Mouse (Mus musculus) liver, embryonic 15.5 days (tissue): ENCODE measurements around the gene Aknad1. TPM values are rescaled to one million over a fixed set of nuclear protein-coding genes. Genes with fewer than 3 reads are reported as not detected.

ENCODE experiments used
- ATAC-seq: fragments of 200-750 bp; cut with Nextera tagmentation; 2 replicates; pipeline ENCODE4 v1.8.0; 2017; ENCODE audit warnings: moderate number of reproducible peaks, mild to moderate bottlenecking, moderate library complexity; ENCODE audit not compliant: insufficient read depth
- H3K27ac ChIP-seq: fragments of 300-500 bp; sonication (generic); replicated peaks from 2 replicates; pipeline ENCODE4 v1.5.1; 2015; ENCODE audit warnings: mild to moderate bottlenecking, inconsistent platforms
- H3K27me3 ChIP-seq: fragments of 300-500 bp; sonication (generic); 2 replicates; pipeline ENCODE4 v1.6.1; 2015; ENCODE audit warnings: mild to moderate bottlenecking, inconsistent platforms
- H3K36me3 ChIP-seq: fragments of 300-500 bp; sonication (generic); replicated peaks from 2 replicates; pipeline ENCODE4 v1.6.1; 2015; ENCODE audit warnings: moderate library complexity, mild to moderate bottlenecking, inconsistent platforms
- H3K4me1 ChIP-seq: fragments of 300-500 bp; sonication (generic); replicated peaks from 2 replicates; pipeline ENCODE4 v1.6.1; 2015; ENCODE audit warnings: inconsistent platforms
- H3K4me2 ChIP-seq: fragments of 300-500 bp; sonication (generic); 2 replicates; pipeline ENCODE4 v1.6.1; 2015; ENCODE audit warnings: moderate library complexity, mild to moderate bottlenecking, inconsistent platforms
- H3K4me3 ChIP-seq: fragments of 300-500 bp; sonication (generic); replicated peaks from 2 replicates; pipeline ENCODE4 v1.5.1; 2015; ENCODE audit warnings: mild to moderate bottlenecking, inconsistent platforms
- H3K9ac ChIP-seq: fragments of 300-500 bp; sonication (generic); 2 replicates; pipeline ENCODE4 v1.6.1; 2015; ENCODE audit warnings: moderate library complexity, mild to moderate bottlenecking, inconsistent platforms
- H3K9me3 ChIP-seq: fragments of 300-500 bp; sonication (generic); replicated peaks from 2 replicates; pipeline ENCODE4 v1.6.1; 2016; ENCODE audit warnings: inconsistent platforms
- WGBS: fragments of 180-500 bp; shearing (Covaris S2); methylation state at CpG from one replicate; pipeline ENCODE4 v1.1.7; 2015; ENCODE audit warnings: mixed read lengths; ENCODE audit not compliant: insufficient replicate concordance; 5-methylcytosine and 5-hydroxymethylcytosine counted together
- polyA plus RNA-seq: library from polyadenylated mRNA; unstranded; fragments of >200 nt; fragmentation: Nextera tagmentation; extraction: Ambion mirVana; gene quantifications from 2 replicates; pipeline ENCODE4 v1.2.1, GENCODE M21; 2015

Gene Aknad1
- polyA plus RNA-seq, 1 experiment from 2014 or later = 0.52 TPM

DNA sequence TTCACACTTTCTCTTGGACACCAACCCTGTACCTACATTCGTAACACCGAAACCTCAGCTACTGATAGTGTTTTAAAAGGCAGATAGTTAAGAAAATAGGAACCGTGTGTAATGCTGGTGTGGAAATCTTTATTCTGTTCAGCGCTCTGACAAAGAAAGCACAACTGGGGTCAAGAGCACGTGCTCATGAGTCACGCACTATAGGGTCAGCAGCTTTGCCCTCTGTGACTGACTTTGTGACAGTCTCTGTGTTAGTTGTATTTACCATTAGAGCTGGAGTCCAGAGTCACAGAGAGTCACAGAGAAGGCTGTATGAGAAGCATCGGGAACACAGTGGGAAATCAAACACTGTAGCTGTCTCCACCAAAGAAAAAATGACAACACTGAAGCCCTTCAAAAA is 27.5 kb downstream of the Aknad1 start:
- Histone ChIP-seq H3K4me2 (no peak overlapping the region), H3K4me3 (no peak overlapping the region), H3K9ac (no peak overlapping the region), H3K9me3 (no peaks in the 10 kb centered on the region), H3K36me3 (no peaks in the 10 kb centered on the region), H3K27ac (no peak overlapping the region), H3K27me3 (peaks cover 32% of the 10 kb centered on the region), H3K4me1 (0 out of 2 replicates have a peak, but pooled peaks cover 4% of the 10 kb centered on the region)
- ATAC-seq = no peak
- 63% methylated on average over 7 of the region's 7 CpGs for WGBS

DNA sequence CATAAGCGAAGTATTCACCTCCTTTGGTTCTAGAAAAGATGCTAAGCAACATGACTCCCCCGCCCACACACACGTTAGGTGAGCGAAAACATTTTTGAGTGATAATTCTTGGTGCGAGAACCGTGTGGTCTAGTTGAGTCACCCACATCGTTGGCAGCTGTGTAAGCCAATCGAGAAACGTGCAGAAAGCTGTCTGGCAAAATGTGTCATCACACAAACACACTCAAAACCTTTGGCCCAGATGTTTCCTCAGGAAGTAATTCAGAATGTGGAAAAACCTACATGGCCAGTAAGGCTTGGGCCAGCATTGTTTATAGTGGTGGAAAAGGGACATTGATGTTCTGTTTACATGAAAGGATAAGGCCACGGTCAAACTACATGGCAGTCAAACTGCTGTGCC is 28.0 kb downstream of the Aknad1 start:
- Histone ChIP-seq H3K27me3 (peaks cover 29% of the 10 kb centered on the region), H3K4me2 (no peak overlapping the region), H3K9me3 (no peaks in the 10 kb centered on the region), H3K4me3 (no peak overlapping the region), H3K36me3 (no peaks in the 10 kb centered on the region), H3K4me1 (0 out of 2 replicates have a peak, but pooled peaks cover 4% of the 10 kb centered on the region), H3K9ac (no peak overlapping the region), H3K27ac (no peak overlapping the region)
- no peak for ATAC-seq
- WGBS = 29% methylated on average over 10 of the region's 10 CpGs

DNA sequence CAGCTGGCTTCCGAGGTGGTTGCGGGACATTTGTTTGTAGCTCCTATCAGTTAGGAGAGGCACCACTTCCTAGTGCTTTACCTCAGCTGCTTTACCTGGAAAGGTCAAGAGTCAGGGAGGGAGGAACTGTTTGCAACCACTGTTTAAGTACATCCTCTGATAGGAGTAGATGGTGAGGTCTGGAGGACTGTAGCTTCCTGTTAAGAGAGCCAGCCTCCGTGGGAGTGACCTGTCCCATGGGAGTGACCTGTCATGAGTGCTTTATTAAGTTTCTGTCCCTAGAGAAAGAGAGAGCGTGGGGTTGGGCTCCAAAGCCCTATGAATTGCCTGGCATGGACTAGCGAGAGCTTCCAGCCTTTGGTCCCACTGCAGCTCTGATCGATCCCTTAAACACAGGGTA is 30.1 kb downstream of the Aknad1 start:
- 0 out of 2 replicates have a peak, but pooled peaks cover 4% of the 10 kb centered on the region for H3K4me1 ChIP-seq
- ATAC-seq = no peak
- H3K36me3 ChIP-seq = no peaks in the 10 kb centered on the region
- H3K4me3 ChIP-seq = no peak overlapping the region
- no peak overlapping the region for H3K27ac ChIP-seq
- WGBS = 58% methylated on average over 6 of the region's 6 CpGs
- H3K9ac ChIP-seq = no peak overlapping the region
- H3K4me2 ChIP-seq = no peak overlapping the region
- 0 out of 2 replicates have a peak, but pooled peaks cover 10% of the 10 kb centered on the region for H3K27me3 ChIP-seq
- H3K9me3 ChIP-seq = no peaks in the 10 kb centered on the region

DNA sequence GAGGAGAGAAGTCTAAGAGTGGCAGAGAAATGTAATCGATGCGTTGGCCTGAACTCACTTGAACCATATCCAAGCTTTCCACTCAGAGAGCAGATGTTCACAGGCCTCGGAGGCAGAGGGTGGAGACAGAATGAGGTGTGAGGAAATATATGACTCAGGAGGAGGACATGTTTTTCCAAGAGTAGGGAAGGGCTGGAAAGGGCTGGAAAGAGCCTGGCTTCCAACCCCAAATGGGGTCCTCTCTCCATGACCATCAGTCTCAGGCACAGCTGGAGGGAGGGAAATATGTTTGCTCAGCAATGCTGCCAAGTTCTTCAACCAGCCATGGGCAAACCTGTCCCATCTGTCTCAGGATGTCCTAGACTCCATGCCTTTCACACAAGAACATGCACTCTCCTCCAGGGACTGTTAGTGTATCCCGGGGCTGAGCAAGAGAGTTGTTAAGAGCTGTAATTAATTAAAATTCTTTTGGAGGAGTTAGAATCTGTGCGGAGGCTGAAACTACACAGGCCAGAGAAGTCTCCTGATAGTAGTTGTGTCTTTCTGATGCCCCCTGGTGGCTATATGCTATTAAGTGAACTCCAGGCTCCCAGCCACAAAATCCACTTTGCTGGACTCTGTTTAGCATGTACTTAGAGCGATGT is 31.4 kb downstream of the Aknad1 start:
- H3K27me3 ChIP-seq = no peaks in the 10 kb centered on the region
- no peak overlapping the region for H3K9ac ChIP-seq
- peak; percentile 49; the same call in 1 of the 2 replicates for ATAC-seq

DNA sequence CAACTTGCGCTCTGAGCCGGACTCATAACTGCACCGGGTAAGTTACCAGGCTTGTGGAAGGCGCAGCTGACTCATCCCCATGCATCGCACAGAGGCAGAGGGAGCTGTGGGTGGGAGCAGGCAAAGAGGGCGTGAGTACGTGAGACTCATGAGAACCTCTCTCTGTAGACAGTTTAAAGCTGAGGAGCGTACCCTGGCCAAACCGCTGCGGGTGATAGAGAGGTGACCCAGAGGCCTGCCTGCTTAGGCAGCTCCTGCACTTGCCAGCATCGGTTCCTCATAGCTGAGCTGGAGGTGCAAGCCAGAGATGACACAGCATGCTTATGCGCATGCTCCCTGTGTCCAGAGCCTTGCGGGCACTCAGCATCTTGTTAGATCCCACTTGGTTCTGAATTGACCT is 32.8 kb downstream of the Aknad1 start:
- Histone ChIP-seq H3K27ac (no peak overlapping the region), H3K36me3 (no peaks in the 10 kb centered on the region), H3K4me1 (no peaks in the 10 kb centered on the region), H3K9ac (no peak overlapping the region), H3K4me2 (no peak overlapping the region), H3K9me3 (no peaks in the 10 kb centered on the region), H3K27me3 (no peaks in the 10 kb centered on the region), H3K4me3 (no peak overlapping the region)
- ATAC-seq = no peak
- WGBS = 77% methylated on average over 13 of the region's 13 CpGs

More for the DNA sequence above, 31.4 kb downstream of the Aknad1 start:
- Histone ChIP-seq H3K36me3 (no peaks in the 10 kb centered on the region), H3K4me3 (no peak overlapping the region), H3K4me2 (no peak overlapping the region), H3K27ac (no peak overlapping the region), H3K9me3 (no peaks in the 10 kb centered on the region), H3K4me1 (no peaks in the 10 kb centered on the region)
- 46% methylated on average over 6 of the region's 6 CpGs for WGBS

DNA sequence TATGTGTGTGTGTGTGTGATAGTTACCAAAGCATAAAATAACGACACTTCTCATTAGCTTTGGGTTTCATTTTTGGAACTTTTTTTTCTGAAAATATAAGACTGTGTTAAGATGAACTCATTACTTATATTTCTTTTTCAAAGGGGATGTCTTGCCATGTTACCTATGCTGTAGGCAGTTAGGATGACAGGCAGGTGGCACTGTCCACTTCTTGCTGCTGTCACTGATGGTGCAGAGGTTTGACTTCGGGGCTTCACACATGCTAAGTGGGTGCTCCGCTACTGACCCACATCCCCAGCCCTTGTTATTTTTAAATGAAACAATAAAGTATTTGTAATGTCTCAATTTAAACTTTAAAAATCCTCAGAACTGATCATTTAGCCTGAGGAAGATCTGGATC is 33.4 kb downstream of the Aknad1 start:
- Histone ChIP-seq H3K4me2 (no peak overlapping the region), H3K4me3 (no peak overlapping the region), H3K4me1 (no peaks in the 10 kb centered on the region), H3K36me3 (no peaks in the 10 kb centered on the region), H3K9me3 (no peaks in the 10 kb centered on the region), H3K27ac (no peak overlapping the region), H3K27me3 (no peaks in the 10 kb centered on the region), H3K9ac (no peak overlapping the region)
- ATAC-seq = no peak
- 71% methylated on average over 3 of the region's 3 CpGs for WGBS

DNA sequence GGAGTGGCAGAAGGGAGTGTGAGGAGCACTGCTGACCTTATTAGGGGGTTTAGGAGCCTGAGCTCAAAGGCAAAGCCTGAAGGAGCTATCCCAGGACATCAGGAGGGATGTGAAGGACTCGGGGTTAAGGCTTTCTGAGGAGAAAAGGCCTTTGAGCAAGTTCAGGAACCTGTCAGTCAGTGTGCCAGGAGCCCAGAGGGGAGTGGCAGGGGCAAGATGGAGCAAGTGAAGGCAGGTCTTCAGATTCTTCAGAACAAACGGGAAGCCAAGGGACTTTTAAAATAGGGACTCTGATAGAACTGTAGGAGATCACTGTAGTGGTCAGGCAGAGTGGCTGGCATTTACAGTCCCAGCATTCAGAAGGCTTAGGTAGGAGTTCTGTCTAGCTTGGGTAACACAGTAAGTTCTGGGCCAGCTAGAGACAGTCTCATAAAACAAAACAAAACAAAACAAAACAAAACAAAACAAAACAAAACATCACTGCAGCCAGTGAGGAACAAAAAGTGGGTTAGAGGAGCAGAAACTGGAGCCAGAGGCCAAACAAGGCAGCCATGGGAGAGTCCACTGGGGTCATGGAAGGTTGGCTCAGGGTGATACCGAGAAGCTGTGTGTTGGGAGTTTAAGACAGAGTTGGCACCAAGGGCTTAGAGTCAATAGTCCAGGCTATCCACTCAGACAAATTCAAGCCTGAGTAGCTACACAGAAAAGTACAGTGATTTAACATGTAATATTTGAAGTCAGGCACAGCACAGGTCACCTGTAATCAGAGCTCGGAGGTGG is 39.5 kb downstream of the Aknad1 start:
- H3K9ac ChIP-seq = no peak overlapping the region
- H3K27me3 ChIP-seq = peaks cover 4% of the 10 kb centered on the region; the same call in 1 of the 2 replicates
- no peak overlapping the region for H3K27ac ChIP-seq
- no peak overlapping the region for H3K4me3 ChIP-seq
- H3K9me3 ChIP-seq = no peaks in the 10 kb centered on the region
- no peaks in the 10 kb centered on the region for H3K4me1 ChIP-seq
- WGBS = 60% methylated on average over 4 of the region's 4 CpGs
- no peak overlapping the region for H3K4me2 ChIP-seq
- no peak for ATAC-seq
- H3K36me3 ChIP-seq = no peaks in the 10 kb centered on the region

DNA sequence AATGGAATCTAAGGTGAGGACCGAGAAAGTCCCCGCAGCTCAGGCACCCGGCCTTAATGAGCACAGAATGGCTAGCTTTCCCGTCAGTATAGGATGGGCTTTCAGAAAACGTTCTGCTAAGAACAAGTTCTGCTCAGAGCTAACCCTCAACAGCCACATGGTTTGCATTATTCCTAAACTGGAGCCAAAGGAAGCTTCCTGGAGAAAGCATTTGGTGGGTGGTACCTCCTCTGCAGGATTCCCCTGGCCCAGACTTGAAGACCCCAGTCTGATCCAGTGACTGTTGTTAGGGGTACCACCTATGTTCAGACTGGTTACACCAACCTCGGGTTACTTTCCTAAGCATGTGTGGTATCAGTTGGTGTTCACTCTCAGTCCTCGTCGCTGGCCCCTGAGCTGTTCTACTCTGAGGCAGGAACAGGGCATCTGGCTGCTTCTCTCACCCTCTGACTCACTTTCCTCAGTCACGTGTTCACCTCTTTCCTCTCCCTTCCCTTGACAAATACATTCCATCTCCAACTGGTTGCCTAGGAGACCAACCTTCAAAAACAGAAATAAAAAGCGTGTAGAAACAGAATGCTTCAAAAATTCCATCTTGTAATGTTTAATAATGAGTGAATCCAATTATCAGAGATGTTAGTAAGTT is 41.9 kb downstream of the Aknad1 start:
- Histone ChIP-seq H3K4me1 (no peaks in the 10 kb centered on the region), H3K9ac (no peak overlapping the region), H3K4me2 (no peak overlapping the region), H3K27me3 (peaks cover 4% of the 10 kb centered on the region; the same call in 1 of the 2 replicates), H3K4me3 (no peak overlapping the region), H3K9me3 (no peaks in the 10 kb centered on the region), H3K27ac (no peak overlapping the region), H3K36me3 (no peaks in the 10 kb centered on the region)
- ATAC-seq = no peak
- 58% methylated on average over 10 of the region's 10 CpGs for WGBS

DNA sequence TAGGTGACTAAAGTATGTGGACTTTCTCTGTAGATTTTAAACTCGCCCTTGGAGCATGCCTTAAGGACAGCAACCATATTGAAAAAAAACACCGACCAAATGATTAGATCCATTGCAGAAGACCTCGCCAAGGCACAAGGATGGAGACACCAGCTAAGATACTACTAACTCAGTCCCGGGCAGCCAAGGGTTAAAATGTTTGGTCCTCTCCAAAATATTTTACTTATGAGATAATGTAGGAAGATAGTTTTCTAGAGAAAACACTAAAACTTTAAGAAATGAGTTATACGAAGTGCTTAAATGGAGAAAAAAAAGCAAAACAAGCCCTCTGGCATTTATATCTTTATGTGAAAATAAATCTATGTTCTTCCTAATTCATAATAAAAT is 42.4 kb downstream of the Aknad1 start:
- H3K36me3 ChIP-seq = no peaks in the 10 kb centered on the region
- no peak overlapping the region for H3K9ac ChIP-seq
- peaks cover 4% of the 10 kb centered on the region; the same call in 1 of the 2 replicates for H3K27me3 ChIP-seq
- no peak overlapping the region for H3K4me2 ChIP-seq
- H3K9me3 ChIP-seq = no peaks in the 10 kb centered on the region
- no peak for ATAC-seq
- H3K4me3 ChIP-seq = no peak overlapping the region
- WGBS = 65% methylated on average over 5 of the region's 5 CpGs
- no peaks in the 10 kb centered on the region for H3K4me1 ChIP-seq
- no peak overlapping the region for H3K27ac ChIP-seq

DNA sequence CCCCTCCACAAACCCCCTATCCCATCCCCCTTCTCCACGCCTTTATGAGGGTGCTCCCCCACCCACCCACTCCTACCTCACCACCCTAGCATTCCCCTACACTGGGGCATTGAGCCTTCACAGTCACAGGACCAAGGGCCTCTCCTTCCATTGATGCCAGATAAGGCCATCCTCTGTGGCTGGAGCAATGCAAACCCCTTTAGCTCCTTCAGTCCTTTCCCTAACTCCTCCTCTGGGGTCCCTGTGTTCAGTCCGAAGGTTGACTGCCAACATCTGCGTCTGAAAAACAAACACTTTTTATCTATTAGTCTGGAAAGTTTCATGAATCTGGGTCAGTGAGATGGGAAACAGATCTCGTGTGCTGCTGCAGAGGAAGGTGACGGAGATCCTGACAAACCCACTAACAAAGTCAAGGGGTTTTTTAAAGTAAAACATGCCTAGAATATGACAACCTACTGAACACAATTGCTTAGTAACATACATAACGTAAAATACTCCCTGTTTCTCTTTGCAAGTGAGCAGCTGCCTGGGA is 43.0 kb downstream of the Aknad1 start:
- peaks cover 4% of the 10 kb centered on the region; the same call in 1 of the 2 replicates for H3K27me3 ChIP-seq
- H3K27ac ChIP-seq = no peak overlapping the region
- H3K4me2 ChIP-seq = no peak overlapping the region
- H3K4me3 ChIP-seq = no peak overlapping the region
- H3K4me1 ChIP-seq = no peaks in the 10 kb centered on the region
- H3K36me3 ChIP-seq = no peaks in the 10 kb centered on the region
- H3K9ac ChIP-seq = no peak overlapping the region
- 66% methylated on average over 6 of the region's 6 CpGs for WGBS
- no peaks in the 10 kb centered on the region for H3K9me3 ChIP-seq
- no peak for ATAC-seq

DNA sequence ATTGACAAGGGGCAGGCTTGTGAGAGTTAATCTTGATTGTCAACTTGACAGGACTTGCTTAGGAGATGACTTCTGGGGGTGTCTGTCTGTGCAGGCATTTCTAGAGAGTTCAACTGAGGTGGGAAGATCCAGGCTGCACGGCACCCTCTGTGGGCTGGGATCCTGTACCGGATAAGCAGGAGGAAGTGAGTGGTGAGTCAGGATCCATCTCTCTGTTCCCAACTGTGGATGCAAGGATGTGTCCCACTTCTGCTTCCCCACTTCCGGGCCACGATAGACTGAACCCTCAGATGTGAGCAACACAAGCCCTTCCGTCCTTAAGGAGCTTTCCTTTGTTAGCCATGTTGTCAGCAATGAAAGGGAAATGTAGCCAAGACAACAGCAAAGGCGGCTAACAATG is 47.1 kb downstream of the Aknad1 start:
- ATAC-seq = no peak
- Histone ChIP-seq H3K4me3 (no peak overlapping the region), H3K4me2 (no peak overlapping the region), H3K27me3 (no peaks in the 10 kb centered on the region), H3K4me1 (peaks cover 3% of the 10 kb centered on the region; the same call in 1 of the 2 replicates), H3K27ac (no peak overlapping the region), H3K9me3 (no peaks in the 10 kb centered on the region), H3K9ac (no peak overlapping the region), H3K36me3 (no peaks in the 10 kb centered on the region)
- 56% methylated on average over 6 of the region's 6 CpGs for WGBS
